Mouse (Mus musculus) forebrain, embryonic 12.5 days (tissue): ENCODE measurements around the gene Lypd6b. TPM values are rescaled to one million over a fixed set of nuclear protein-coding genes. Genes with fewer than 3 reads are reported as not detected.

Experiments used
- ATAC-seq: fragments of 200-750 bp; cut with Nextera tagmentation; 2 replicates; pipeline ENCODE4 v1.8.0; 2017; ENCODE audit warnings: moderate TSS enrichment; ENCODE audit not compliant: low FRiP score
- H3K27ac ChIP-seq: fragments of 300-500 bp; sonication (generic); 2 replicates; pipeline ENCODE4 v1.5.1; 2016; ENCODE audit warnings: mild to moderate bottlenecking
- H3K27me3 ChIP-seq: fragments of 300-500 bp; sonication (generic); 2 replicates; pipeline ENCODE4 v1.6.1; 2016; ENCODE audit warnings: mild to moderate bottlenecking
- H3K36me3 ChIP-seq: fragments of 300-500 bp; sonication (generic); replicated peaks from 2 replicates; pipeline ENCODE4 v1.6.1; 2016; ENCODE audit warnings: mild to moderate bottlenecking
- H3K4me1 ChIP-seq: fragments of 300-500 bp; sonication (generic); 2 replicates; pipeline ENCODE4 v1.6.1; 2016
- H3K4me2 ChIP-seq: fragments of 300-500 bp; sonication (generic); 2 replicates; pipeline ENCODE4 v1.6.1; 2016; ENCODE audit warnings: mild to moderate bottlenecking, moderate library complexity
- H3K4me3 ChIP-seq: fragments of 300-500 bp; sonication (generic); replicated peaks from 2 replicates; pipeline ENCODE4 v1.5.1; 2016; ENCODE audit warnings: mild to moderate bottlenecking
- H3K9ac ChIP-seq: fragments of 300-500 bp; sonication (generic); 2 replicates; pipeline ENCODE4 v1.6.1; 2016; ENCODE audit warnings: mild to moderate bottlenecking
- H3K9me3 ChIP-seq: fragments of 300-500 bp; sonication (generic); 2 replicates; pipeline ENCODE4 v1.6.1; 2016
- WGBS: fragments of 180-500 bp; shearing (Covaris S2); methylation state at CpG from one replicate; pipeline ENCODE4 v1.1.7; 2016; 5-methylcytosine and 5-hydroxymethylcytosine counted together
- polyA plus RNA-seq: library from polyadenylated mRNA; unstranded; fragments of >200 nt; fragmentation: Nextera tagmentation; extraction: Ambion mirVana; gene quantifications from 2 replicates; pipeline ENCODE4 v1.2.1, GENCODE M21; 2016

Lypd6b gene
- polyA plus RNA-seq, 1 experiment from 2014 or later, result 2.3 TPM

DNA sequence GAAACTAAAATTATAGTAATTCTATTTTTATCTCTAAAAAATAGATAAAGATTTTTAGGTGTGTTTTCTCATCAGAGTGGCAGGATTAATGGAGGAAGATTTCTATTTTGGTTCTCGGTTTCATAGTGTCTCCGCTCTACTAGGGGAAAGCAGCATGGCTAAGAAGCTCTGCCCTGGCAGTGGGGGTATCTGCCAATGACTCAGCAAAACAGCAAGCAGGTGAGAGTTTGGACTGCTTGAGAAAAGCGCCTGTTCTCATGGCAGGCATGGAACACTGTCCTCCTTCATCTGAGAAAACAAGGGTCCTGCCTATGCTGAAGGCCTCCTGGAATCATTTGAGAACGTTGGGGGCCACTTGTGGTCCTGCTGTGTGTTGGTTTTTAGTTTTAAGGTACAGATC lies 12.3 kb upstream of the Lypd6b start:
- no peak for ATAC-seq
- no peak overlapping the region for H3K4me2 ChIP-seq
- 89% methylated on average over 4 of the region's 4 CpGs for WGBS

DNA sequence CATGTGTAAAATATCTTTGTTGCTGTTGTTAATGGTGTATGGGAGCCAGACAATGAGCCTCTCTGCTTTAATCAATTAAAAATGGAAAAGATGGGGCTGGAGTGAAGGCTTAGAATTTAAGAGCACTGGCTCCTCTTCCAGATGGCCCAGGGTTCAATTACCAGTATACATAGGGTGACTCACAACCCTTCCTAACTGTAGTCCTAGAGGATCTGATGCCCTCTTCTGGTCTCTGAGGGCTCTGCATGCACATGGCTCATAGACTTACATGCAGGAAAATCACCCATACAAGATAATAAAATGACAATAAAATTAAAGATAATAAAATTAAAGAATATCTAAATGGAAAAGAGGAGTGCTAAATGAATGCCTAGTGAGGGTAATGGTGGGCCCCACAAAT lies 11.8 kb upstream of the Lypd6b start:
- no peak overlapping the region for H3K4me2 ChIP-seq
- H3K4me3 ChIP-seq, result no peak overlapping the region
- H3K36me3 ChIP-seq, result peaks cover 13% of the 10 kb centered on the region
- no peak overlapping the region for H3K9ac ChIP-seq
- H3K4me1 ChIP-seq, result peaks cover 8% of the 10 kb centered on the region; the same call in 1 of the 2 replicates
- ATAC-seq, result 0 out of 2 replicates have a peak, but pooled peaks have one; percentile 27
- H3K27ac ChIP-seq, result no peak overlapping the region
- H3K27me3 ChIP-seq, result no peaks in the 10 kb centered on the region
- H3K9me3 ChIP-seq, result no peaks in the 10 kb centered on the region

More for the DNA sequence above, 12.3 kb upstream of the Lypd6b start:
- Histone ChIP-seq H3K27me3 (no peaks in the 10 kb centered on the region), H3K36me3 (peaks cover 18% of the 10 kb centered on the region), H3K9ac (no peak overlapping the region), H3K9me3 (no peaks in the 10 kb centered on the region), H3K4me3 (no peak overlapping the region), H3K27ac (no peak overlapping the region), H3K4me1 (peaks cover 8% of the 10 kb centered on the region; the same call in 1 of the 2 replicates)

DNA sequence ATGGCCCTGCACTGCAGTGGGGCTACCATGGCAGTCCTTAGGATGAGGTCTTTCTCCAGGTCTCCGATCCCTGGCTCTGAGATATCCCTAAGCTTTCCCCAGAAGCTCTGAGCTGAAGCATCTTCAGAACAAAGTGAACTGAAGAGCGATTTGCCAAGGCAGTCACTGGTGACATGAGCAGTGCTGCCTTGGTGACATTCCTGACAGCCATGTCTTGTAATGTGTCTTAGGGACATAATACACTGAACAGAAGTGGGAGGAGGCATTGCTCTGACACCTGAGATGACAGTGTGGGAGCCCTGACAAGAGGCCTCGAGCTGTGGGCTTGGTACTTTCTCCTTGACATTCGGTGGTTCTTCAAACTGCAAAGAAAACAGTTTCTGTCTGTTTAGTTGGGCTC lies 11.1 kb upstream of the Lypd6b start:
- no peak for ATAC-seq
- H3K36me3 ChIP-seq, result peaks cover 6% of the 10 kb centered on the region

DNA sequence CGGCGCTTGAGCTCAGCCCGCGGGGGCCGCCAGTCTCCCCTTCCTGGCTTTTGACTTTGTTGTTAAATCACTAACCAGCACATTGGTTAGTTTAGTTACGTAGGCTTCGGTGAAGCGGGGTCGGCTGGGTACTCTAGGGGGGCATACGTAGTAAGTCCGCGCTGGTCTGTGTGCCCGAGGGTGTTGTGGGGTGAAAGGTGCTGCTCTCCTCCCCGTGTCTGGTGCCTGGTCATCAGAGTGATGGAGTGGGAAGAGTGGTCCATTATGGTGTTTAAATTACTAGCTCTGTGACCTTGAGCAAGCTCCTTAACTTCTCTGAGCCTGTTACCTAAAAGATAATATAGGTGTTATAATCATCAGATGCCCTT lies 547 bp downstream of the Lypd6b start:
- Histone ChIP-seq H3K27me3 (peaks cover 48% of the 10 kb centered on the region), H3K4me2 (peak overlapping the region; percentile 100), H3K9ac (peak overlapping the region; percentile 67), H3K4me1 (peaks cover 9% of the 10 kb centered on the region), H3K4me3 (peak overlapping the region; percentile 70), H3K27ac (no peak overlapping the region), H3K36me3 (no peaks in the 10 kb centered on the region), H3K9me3 (no peaks in the 10 kb centered on the region; the same call in 1 of the 2 replicates)
- under 1% methylated on average over 14 of the region's 14 CpGs for WGBS
- peak; percentile 39; the same call in 1 of the 2 replicates for ATAC-seq

More for the DNA sequence above, 11.1 kb upstream of the Lypd6b start:
- Histone ChIP-seq H3K4me2 (no peak overlapping the region), H3K27me3 (no peaks in the 10 kb centered on the region), H3K27ac (no peak overlapping the region), H3K9me3 (no peaks in the 10 kb centered on the region), H3K4me1 (peaks cover 8% of the 10 kb centered on the region; the same call in 1 of the 2 replicates), H3K9ac (no peak overlapping the region), H3K4me3 (no peak overlapping the region)
- 84% methylated on average over 4 of the region's 4 CpGs for WGBS

DNA sequence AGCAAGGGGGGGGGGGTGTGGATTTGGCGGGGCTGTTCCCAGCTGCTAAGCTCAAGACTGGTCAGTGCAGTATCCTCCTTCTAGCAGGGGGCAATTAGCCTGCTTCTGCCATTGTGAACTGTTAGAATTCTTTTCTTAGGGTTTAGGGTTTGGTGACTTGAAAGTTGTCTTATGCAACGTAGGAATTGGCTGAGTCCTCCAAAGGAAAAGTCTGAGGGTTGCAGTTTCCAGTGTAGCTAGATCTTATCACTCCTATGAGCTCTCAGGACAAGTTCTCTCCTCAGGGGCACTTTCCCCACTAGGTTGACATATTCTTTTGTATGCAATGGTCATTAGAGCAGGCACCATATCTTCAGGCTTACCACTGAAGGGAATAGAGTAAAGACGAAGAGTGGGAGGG lies 1.2 kb downstream of the Lypd6b start:
- WGBS, result 17% methylated on average over 3 of the region's 3 CpGs
- peaks cover 9% of the 10 kb centered on the region for H3K4me1 ChIP-seq
- H3K27ac ChIP-seq, result no peak overlapping the region
- peaks cover 48% of the 10 kb centered on the region for H3K27me3 ChIP-seq
- 0 out of 2 replicates have a peak overlapping the region, but pooled peaks have one; percentile 100 for H3K4me2 ChIP-seq
- no peaks in the 10 kb centered on the region; the same call in 1 of the 2 replicates for H3K9me3 ChIP-seq
- H3K36me3 ChIP-seq, result no peaks in the 10 kb centered on the region
- no peak overlapping the region for H3K9ac ChIP-seq
- no peak overlapping the region for H3K4me3 ChIP-seq
- no peak for ATAC-seq

DNA sequence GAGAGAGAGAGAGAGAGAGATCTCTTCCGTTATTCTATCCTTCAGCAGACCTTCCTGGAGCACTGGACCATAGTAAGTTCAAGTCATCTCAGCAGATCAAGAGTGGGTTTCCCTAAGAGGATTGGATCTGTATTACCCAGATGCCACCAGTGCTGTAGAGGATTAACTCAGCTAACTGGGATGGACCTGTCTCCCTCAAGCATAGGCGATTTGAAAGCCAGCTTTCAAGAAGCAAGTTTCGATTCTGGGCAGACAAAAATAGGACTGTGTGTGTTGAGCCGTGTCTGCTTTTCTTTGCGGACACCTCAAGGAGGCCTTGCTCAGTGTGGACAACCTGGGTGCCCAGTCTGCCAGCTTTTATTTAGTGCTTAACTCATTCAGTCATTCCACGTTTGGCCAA lies 1.6 kb downstream of the Lypd6b start:
- Histone ChIP-seq H3K36me3 (no peaks in the 10 kb centered on the region), H3K4me1 (peaks cover 9% of the 10 kb centered on the region), H3K27ac (no peak overlapping the region), H3K9me3 (no peaks in the 10 kb centered on the region; the same call in 1 of the 2 replicates), H3K27me3 (peaks cover 48% of the 10 kb centered on the region), H3K4me2 (no peak overlapping the region), H3K4me3 (no peak overlapping the region), H3K9ac (no peak overlapping the region)
- WGBS, result 74% methylated on average over 6 of the region's 6 CpGs
- ATAC-seq, result no peak

DNA sequence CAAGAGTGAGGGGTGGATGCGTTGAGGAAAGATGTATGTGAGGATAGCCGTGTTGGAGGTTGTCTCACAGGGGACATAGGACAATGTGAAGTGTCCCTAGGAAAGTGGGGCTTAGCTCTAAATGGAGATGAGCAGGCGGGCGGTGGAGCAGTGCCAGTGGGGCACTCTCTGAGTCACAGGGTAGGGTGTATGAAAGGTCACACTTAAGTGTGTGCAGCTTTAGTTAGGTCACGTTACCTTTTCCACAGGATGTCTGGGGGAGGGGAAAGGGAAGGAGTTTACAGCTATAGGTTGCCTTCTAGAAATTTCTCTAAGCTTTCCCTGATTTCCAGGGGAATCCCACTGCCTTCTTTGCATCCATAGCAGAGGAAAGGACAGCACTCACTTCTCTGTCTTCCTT lies 2.0 kb downstream of the Lypd6b start:
- no peak for ATAC-seq

DNA sequence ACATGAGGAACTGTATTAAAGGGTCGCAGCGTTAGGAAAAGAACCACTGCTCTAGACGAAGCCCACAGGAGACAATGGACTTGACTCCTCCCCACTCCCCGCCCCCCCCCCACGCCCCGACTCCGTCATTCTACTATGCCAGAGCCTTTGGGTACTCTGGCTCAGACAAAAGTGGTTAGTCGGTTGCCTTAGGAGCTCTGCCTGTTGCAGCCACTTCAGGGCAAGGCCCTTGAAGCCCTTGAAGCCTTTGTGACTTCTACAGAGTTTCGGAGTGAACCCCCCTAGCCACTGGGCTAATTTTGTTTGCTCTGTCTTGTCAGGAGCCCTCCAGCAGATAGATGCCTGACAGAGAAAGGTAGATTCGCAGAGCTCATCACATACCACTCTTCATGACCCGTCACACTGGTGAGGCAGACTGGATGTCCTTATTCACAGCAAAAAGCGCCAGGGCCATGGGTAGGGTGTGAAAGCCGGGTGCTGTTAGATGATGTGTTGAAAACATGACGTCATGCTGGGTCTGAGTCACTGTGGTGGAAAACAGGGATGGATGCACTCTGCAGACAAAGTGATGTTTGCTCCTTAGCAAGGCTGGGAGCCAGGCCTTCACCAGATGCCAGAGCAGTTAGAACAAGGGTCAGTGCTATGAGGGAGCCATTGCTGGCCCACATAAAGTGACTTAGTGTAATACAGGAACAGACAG lies 10.1 kb downstream of the Lypd6b start:
- ATAC-seq, result no peak
- H3K4me2 ChIP-seq, result no peak overlapping the region
- no peaks in the 10 kb centered on the region for H3K4me1 ChIP-seq
- H3K9me3 ChIP-seq, result no peaks in the 10 kb centered on the region
- no peaks in the 10 kb centered on the region for H3K27me3 ChIP-seq
- no peak overlapping the region for H3K9ac ChIP-seq
- WGBS, result 62% methylated on average over 14 of the region's 14 CpGs
- H3K27ac ChIP-seq, result no peak overlapping the region
- H3K36me3 ChIP-seq, result no peaks in the 10 kb centered on the region
- H3K4me3 ChIP-seq, result no peak overlapping the region

More for the DNA sequence above, 2.0 kb downstream of the Lypd6b start:
- Histone ChIP-seq H3K27ac (no peak overlapping the region), H3K4me3 (no peak overlapping the region), H3K9ac (no peak overlapping the region), H3K36me3 (no peaks in the 10 kb centered on the region), H3K27me3 (peaks cover 48% of the 10 kb centered on the region), H3K9me3 (no peaks in the 10 kb centered on the region; the same call in 1 of the 2 replicates), H3K4me1 (peaks cover 9% of the 10 kb centered on the region), H3K4me2 (no peak overlapping the region)
- 86% methylated on average over 5 of the region's 5 CpGs for WGBS

DNA sequence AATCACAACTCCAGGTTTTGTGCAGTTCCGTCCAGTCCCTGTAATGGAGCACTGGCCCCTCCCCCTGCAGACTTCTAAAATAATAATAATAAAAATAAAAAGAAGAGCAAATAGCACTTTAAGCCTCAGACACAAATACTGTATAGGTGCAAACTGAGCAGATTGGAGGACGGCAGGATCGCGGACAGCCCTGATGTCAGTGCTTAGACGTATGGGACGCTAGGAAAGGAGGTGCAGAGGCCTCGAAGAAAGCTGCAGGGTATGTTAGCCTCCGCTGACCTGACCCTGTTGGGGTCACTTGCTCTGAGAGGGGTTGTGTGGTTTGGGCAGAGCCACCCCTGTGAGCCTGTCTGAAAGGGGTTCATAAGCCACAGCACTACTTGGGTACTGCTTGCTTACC lies 17.0 kb downstream of the Lypd6b start:
- Histone ChIP-seq H3K4me3 (no peak overlapping the region), H3K4me1 (no peaks in the 10 kb centered on the region), H3K27me3 (no peaks in the 10 kb centered on the region), H3K4me2 (no peak overlapping the region), H3K36me3 (no peaks in the 10 kb centered on the region), H3K27ac (no peak overlapping the region), H3K9ac (no peak overlapping the region), H3K9me3 (no peaks in the 10 kb centered on the region)
- no peak for ATAC-seq
- WGBS, result 81% methylated on average over 8 of the region's 8 CpGs

DNA sequence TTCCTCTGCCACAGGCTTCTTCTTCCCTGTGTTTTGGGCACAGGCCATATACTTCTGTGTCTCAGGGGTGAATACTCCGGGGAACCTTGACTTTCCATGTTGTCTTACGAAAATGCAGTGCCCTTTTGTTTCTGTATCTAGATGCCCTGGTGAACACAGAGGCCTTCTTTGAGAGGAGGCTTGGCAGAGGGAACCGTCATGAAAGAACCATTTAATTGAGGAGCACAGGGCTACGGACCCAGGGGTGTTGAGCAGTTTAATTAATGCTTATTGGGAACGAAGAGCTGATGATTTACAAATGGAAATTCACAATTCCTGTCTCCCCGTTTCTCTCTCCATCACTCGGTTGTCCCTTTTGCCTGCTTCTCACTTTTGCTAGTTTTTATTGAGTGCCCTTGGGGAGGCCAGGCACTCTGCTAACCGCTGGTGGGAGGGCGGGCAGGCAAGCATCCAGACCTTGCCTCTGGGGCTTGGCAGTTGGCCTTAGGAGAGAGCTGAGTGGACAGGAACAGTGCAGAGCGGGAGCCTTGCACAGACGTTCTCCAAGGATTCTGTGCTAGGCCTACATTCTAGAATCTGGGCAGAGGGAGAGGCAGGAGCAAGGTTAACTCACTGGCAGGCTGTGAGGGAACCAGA lies 18.4 kb downstream of the Lypd6b start:
- ATAC-seq, result no peak
- Histone ChIP-seq H3K4me3 (no peak overlapping the region), H3K36me3 (no peaks in the 10 kb centered on the region), H3K27ac (no peak overlapping the region), H3K4me2 (no peak overlapping the region), H3K4me1 (no peaks in the 10 kb centered on the region), H3K9me3 (no peaks in the 10 kb centered on the region), H3K27me3 (no peaks in the 10 kb centered on the region), H3K9ac (no peak overlapping the region)
- 68% methylated on average over 11 of the region's 11 CpGs for WGBS

DNA sequence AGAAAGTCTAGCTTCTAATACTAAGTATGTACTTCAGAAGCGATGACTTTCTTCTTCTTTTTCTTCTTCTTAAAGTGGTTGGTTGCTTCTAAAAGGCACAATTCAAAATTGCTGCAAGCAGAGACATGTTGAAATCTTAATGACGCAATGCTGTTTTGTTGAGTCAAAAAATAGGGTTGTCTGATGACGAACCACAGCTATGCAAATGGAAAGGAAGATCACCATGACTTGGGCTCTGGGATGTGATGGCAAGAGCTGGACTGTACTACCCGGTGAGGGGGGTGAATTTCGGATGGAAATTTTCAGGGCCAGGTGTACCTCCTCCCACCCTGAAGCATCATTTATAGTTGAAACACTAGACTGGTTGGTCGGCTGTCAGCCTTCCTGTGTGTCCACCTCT lies 22.0 kb downstream of the Lypd6b start:
- H3K27me3 ChIP-seq, result no peaks in the 10 kb centered on the region
- 91% methylated on average over 6 of the region's 6 CpGs for WGBS
- H3K27ac ChIP-seq, result no peak overlapping the region
- no peak overlapping the region for H3K4me2 ChIP-seq
- no peaks in the 10 kb centered on the region for H3K9me3 ChIP-seq
- no peak overlapping the region for H3K4me3 ChIP-seq
- no peak overlapping the region for H3K9ac ChIP-seq
- H3K36me3 ChIP-seq, result no peaks in the 10 kb centered on the region
- peaks cover 10% of the 10 kb centered on the region for H3K4me1 ChIP-seq
- ATAC-seq, result no peak

DNA sequence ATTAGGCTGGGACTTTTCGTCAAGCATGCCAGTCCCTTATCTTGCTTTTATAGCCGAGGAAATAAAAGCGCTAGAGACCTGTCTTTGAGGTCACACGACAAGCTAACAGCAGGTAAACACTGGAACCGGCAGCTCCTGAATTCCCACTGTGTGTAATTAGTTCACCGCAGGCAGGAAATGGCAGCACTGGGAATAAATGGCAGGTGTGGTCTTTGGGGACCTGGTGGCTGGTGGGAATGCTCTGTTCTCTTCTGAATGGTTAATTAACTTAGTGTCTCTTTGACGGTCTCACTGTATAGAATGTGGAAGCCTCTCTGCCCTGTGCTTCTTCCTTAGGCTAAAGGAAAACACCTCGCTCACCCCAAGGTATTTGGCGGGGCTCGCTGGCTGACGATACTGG lies 23.9 kb downstream of the Lypd6b start:
- no peaks in the 10 kb centered on the region for H3K9me3 ChIP-seq
- H3K4me3 ChIP-seq, result no peak overlapping the region
- H3K27ac ChIP-seq, result no peak overlapping the region
- 13% methylated on average over 11 of the region's 11 CpGs for WGBS
- no peak for ATAC-seq
- H3K4me1 ChIP-seq, result peaks cover 10% of the 10 kb centered on the region
- H3K27me3 ChIP-seq, result no peaks in the 10 kb centered on the region
- H3K4me2 ChIP-seq, result no peak overlapping the region
- H3K36me3 ChIP-seq, result no peaks in the 10 kb centered on the region
- H3K9ac ChIP-seq, result no peak overlapping the region
